Mouse (Mus musculus) ovary, postnatal 14 days (tissue): ENCODE measurements around the gene Ctdsp1.

Experiments
- DNase-seq: peaks from one replicate; pipeline ENCODE4 v3.0.0; 2022; ENCODE audit warnings: low spot score

Ctdsp1 gene

GRCm38 (mm10) chr1:74390924-74391748, at the start of gene Ctdsp1:
Ctdsp1 (plus strand) TSS chr1:74391509.
- peak; percentile 93 for DNase-seq

- no peak for DNase-seq
These were observed 49.4 kb upstream of the Ctdsp1 start for GRCm38 (mm10) chr1:74341898-74342297.

GRCm38 (mm10) chr1:74342308-74342707, 49.0 kb upstream of the Ctdsp1 start:
- no peak for DNase-seq

- DNase-seq = no peak
These were observed 48.1 kb upstream of the Ctdsp1 start for GRCm38 (mm10) chr1:74343161-74343560.

- DNase-seq = no peak
These were observed 47.0 kb upstream of the Ctdsp1 start for GRCm38 (mm10) chr1:74344163-74344916.

- DNase-seq = no peak
These were observed 40.0 kb upstream of the Ctdsp1 start for GRCm38 (mm10) chr1:74351185-74351769.

GRCm38 (mm10) chr1:74352532-74353096, 38.7 kb upstream of the Ctdsp1 start:
- DNase-seq = no peak

- DNase-seq = no peak
These were observed 37.7 kb upstream of the Ctdsp1 start for GRCm38 (mm10) chr1:74353453-74354229.

GRCm38 (mm10) chr1:74357531-74357930, 33.8 kb upstream of the Ctdsp1 start:
- DNase-seq = no peak

GRCm38 (mm10) chr1:74359952-74360517, 31.3 kb upstream of the Ctdsp1 start:
- DNase-seq = no peak

- DNase-seq = peak; percentile 77
These were observed 29.5 kb upstream of the Ctdsp1 start, which contains the start of gene Catip for GRCm38 (mm10) chr1:74361812-74362211. Catip (plus strand) TSS chr1:74362108.

- DNase-seq = no peak
These were observed 28.7 kb upstream of the Ctdsp1 start for GRCm38 (mm10) chr1:74362325-74363229.

- no peak for DNase-seq
These were observed 27.9 kb upstream of the Ctdsp1 start for GRCm38 (mm10) chr1:74363437-74363836.

GRCm38 (mm10) chr1:74364270-74364669, 27.0 kb upstream of the Ctdsp1 start:
- DNase-seq = no peak

GRCm38 (mm10) chr1:74367886-74368645, 23.2 kb upstream of the Ctdsp1 start:
- peak; percentile 41 for DNase-seq

GRCm38 (mm10) chr1:74370040-74370439, 21.3 kb upstream of the Ctdsp1 start:
- no peak for DNase-seq

- no peak for DNase-seq
These were observed 17.9 kb upstream of the Ctdsp1 start for GRCm38 (mm10) chr1:74373372-74373771.

- DNase-seq = no peak
These were observed 16.3 kb upstream of the Ctdsp1 start, which contains the start of gene Slc11a1 for GRCm38 (mm10) chr1:74374980-74375379. Slc11a1 (plus strand) TSS chr1:74375195.

GRCm38 (mm10) chr1:74375561-74375960, 15.7 kb upstream of the Ctdsp1 start:
- no peak for DNase-seq
